Mouse (Mus musculus) heart, embryonic 10.5 days (tissue): ENCODE measurements around the gene Fam129c. TPM values are rescaled to one million over a fixed set of nuclear protein-coding genes. Genes with fewer than 3 reads are reported as not detected.
A peak's percentile ranks its signal among the peaks of the same experiment; 100 is the strongest.

Experiments
- DNase-seq: peaks from one replicate; pipeline ENCODE4 v3.0.0-alpha.2; 2017; ENCODE audit warnings: low spot score
- H3K27ac ChIP-seq: fragments of 300-500 bp; sonication (generic); 2 replicates; pipeline ENCODE4 v1.5.1; 2016; ENCODE audit warnings: mild to moderate bottlenecking
- H3K27me3 ChIP-seq: fragments of 300-500 bp; sonication (generic); 2 replicates; pipeline ENCODE4 v1.6.1; 2016; ENCODE audit warnings: mild to moderate bottlenecking; ENCODE audit not compliant: poor library complexity, insufficient read depth, severe bottlenecking
- H3K36me3 ChIP-seq: fragments of 300-500 bp; sonication (generic); 2 replicates; pipeline ENCODE4 v1.6.1; 2016; ENCODE audit warnings: mild to moderate bottlenecking, moderate library complexity
- H3K4me1 ChIP-seq: fragments of 300-500 bp; sonication (generic); 2 replicates; pipeline ENCODE4 v1.6.1; 2016; ENCODE audit warnings: mild to moderate bottlenecking
- H3K4me3 ChIP-seq: fragments of 300-500 bp; sonication (generic); 2 replicates; pipeline ENCODE4 v1.5.1; 2016; ENCODE audit warnings: mild to moderate bottlenecking, moderate library complexity
- H3K9me3 ChIP-seq: fragments of 300-500 bp; sonication (generic); 2 replicates; pipeline ENCODE4 v1.6.1; 2016; ENCODE audit warnings: mild to moderate bottlenecking, moderate library complexity
- WGBS: fragments of 180-500 bp; shearing (Covaris S2); methylation state at CpG from one replicate; pipeline ENCODE4 v1.1.7; 2016; 5-methylcytosine and 5-hydroxymethylcytosine counted together
- polyA plus RNA-seq: library from polyadenylated mRNA; unstranded; fragments of >200 nt; fragmentation: Nextera tagmentation; extraction: Ambion mirVana; gene quantifications from 2 replicates; pipeline ENCODE4 v1.2.1, GENCODE M21; 2016

Fam129c gene
- polyA plus RNA-seq, 1 experiment from 2014 or later = 3.6 TPM

DNA sequence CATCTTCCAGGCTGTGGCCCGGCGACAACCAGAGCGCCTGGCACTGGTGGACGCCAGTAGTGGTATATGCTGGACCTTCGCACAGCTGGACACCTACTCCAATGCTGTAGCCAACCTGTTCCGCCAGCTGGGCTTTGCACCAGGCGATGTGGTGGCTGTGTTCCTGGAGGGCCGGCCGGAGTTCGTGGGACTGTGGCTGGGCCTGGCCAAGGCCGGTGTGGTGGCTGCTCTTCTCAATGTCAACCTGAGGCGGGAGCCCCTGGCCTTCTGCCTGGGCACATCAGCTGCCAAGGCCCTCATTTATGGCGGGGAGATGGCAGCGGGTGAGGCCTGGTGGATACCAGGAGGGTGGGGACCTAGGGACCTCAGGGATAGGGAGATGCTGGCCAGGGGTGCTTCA, 18.0 kb upstream of the Fam129c start:
- Histone ChIP-seq H3K4me1 (0 out of 2 replicates have a peak, but pooled peaks cover 2% of the 10 kb centered on the region), H3K4me3 (no peak overlapping the region), H3K27ac (no peak overlapping the region), H3K9me3 (no peaks in the 10 kb centered on the region), H3K27me3 (peaks cover 42% of the 10 kb centered on the region), H3K36me3 (peaks cover 20% of the 10 kb centered on the region; the same call in 1 of the 2 replicates)
- WGBS = 82% methylated on average over 14 of the region's 14 CpGs
- DNase-seq = no peak

DNA sequence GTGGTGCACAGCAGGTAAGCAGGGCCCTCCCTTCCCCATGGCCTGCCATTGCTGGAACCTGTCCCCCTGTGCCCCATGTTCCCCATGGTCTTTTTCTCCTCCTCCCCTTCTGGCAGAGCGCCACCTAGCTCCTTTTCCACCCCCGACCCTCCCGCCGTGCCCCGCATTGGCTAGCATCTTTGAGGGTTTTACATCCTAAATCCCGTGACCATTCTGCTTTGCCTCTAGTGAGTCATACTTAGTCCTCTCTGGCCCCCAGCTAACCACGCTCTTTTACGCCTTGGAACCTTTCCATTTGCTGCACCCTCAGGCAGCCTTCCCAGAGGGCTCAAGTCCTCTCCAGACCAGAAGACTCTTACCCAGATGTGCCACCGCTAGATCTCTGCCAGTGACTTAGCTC, 17.2 kb upstream of the Fam129c start:
- no peak for DNase-seq
- Histone ChIP-seq H3K4me3 (no peak overlapping the region), H3K27me3 (peaks cover 46% of the 10 kb centered on the region), H3K27ac (no peak overlapping the region), H3K9me3 (no peaks in the 10 kb centered on the region), H3K4me1 (no peaks in the 10 kb centered on the region), H3K36me3 (peaks cover 25% of the 10 kb centered on the region; the same call in 1 of the 2 replicates)
- 42% methylated on average over 9 of the region's 9 CpGs for WGBS

GRCm38 (mm10) chr8:71586891-71587290, 10.6 kb upstream of the Fam129c start:
- no peak overlapping the region for H3K27ac ChIP-seq
- H3K36me3 ChIP-seq = peaks cover 17% of the 10 kb centered on the region; the same call in 1 of the 2 replicates
- H3K9me3 ChIP-seq = no peaks in the 10 kb centered on the region
- no peak overlapping the region for H3K4me3 ChIP-seq
- 70% methylated on average over 2 of the region's 2 CpGs for WGBS
- H3K4me1 ChIP-seq = peaks cover 7% of the 10 kb centered on the region
- peaks cover 14% of the 10 kb centered on the region for H3K27me3 ChIP-seq
- DNase-seq = no peak

- Histone ChIP-seq H3K36me3 (peaks cover 20% of the 10 kb centered on the region; the same call in 1 of the 2 replicates), H3K27ac (no peak overlapping the region), H3K4me3 (no peak overlapping the region), H3K27me3 (peaks cover 11% of the 10 kb centered on the region), H3K4me1 (peaks cover 23% of the 10 kb centered on the region), H3K9me3 (no peaks in the 10 kb centered on the region)
- WGBS = 86% methylated on average over 3 of the region's 3 CpGs
- DNase-seq = no peak
Measured at GRCm38 (mm10) chr8:71588762-71589161, 8.7 kb upstream of the Fam129c start.

GRCm38 (mm10) chr8:71591017-71591416, 6.4 kb upstream of the Fam129c start:
- H3K4me3 ChIP-seq = peak overlapping the region; percentile 87
- peaks cover 14% of the 10 kb centered on the region; the same call in 1 of the 2 replicates for H3K36me3 ChIP-seq
- peak overlapping the region; percentile 96 for H3K27ac ChIP-seq
- H3K9me3 ChIP-seq = no peaks in the 10 kb centered on the region
- no peaks in the 10 kb centered on the region for H3K27me3 ChIP-seq
- H3K4me1 ChIP-seq = peaks cover 31% of the 10 kb centered on the region
- no peak for DNase-seq
- WGBS = 26% methylated on average over 5 of the region's 5 CpGs

DNA sequence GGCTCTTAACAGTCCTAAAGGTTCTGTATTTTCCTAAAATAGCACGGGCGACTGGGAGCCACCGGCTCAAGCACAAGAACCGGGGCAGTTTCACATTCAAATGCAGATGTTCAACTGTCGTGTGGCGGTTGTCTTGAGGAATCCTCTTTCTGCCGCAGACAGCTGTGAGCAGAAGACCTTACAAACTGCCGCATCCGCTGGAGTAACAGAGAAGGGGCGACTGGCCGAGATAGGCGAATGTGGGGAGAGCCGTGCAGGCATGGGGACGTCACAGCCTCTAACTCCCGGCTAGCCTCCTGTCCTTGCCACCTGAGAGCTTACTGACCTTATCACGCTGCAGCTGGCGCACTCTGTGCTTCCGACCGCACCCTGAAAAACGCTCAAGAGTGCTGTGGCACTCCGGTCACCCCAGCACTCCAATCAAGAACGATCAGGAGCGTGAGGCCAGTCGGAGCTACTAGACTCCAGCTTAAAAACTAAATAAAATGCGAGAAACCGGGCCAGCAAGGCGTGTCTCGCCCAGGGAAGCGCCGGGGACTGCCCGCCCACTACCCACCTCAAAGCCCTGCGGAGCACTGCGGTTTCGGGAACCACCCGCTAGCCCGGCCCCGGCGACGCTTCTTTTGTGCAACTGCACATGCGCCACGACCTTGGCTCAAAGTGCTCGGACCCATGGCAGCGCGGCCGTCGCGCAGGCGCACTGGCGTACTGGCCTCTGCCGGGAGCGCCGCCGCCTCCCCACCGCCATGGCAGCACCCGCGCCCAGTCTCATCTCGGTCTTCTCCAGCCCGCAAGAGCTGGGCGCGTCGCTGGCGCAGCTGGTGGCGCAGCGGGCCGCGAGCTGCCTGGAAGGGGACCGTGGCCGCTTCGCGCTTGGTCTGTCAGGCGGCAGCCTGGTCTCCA, 5.7 kb upstream of the Fam129c start, which contains the start of gene Pgls:
Gene Pgls, plus strand, starts transcription at position 706 of the 903 bp plus-strand sequence.
- H3K4me3 ChIP-seq = peak within 1 kb of the TSS; percentile 87
- H3K9me3 ChIP-seq = no peaks in the 10 kb centered on the region
- peaks cover 35% of the 10 kb centered on the region for H3K4me1 ChIP-seq
- peaks cover 12% of the 10 kb centered on the region; the same call in 1 of the 2 replicates for H3K36me3 ChIP-seq
- WGBS = 1% methylated on average over 71 of the region's 71 CpGs
- H3K27ac ChIP-seq = peak within 1 kb of the TSS; percentile 96
- peak; percentile 97 for DNase-seq
- no peaks in the 10 kb centered on the region for H3K27me3 ChIP-seq

GRCm38 (mm10) chr8:71592374-71593170, 4.9 kb upstream of the Fam129c start:
- Histone ChIP-seq H3K4me1 (peaks cover 35% of the 10 kb centered on the region), H3K27ac (peak overlapping the region; percentile 96), H3K27me3 (no peaks in the 10 kb centered on the region), H3K4me3 (peak overlapping the region; percentile 87), H3K9me3 (no peaks in the 10 kb centered on the region), H3K36me3 (peaks cover 12% of the 10 kb centered on the region; the same call in 1 of the 2 replicates)
- WGBS = 6% methylated on average over 60 of the region's 60 CpGs
- DNase-seq = peak; percentile 85

GRCm38 (mm10) chr8:71593556-71594323, 3.7 kb upstream of the Fam129c start:
- peaks cover 35% of the 10 kb centered on the region for H3K4me1 ChIP-seq
- no peaks in the 10 kb centered on the region for H3K9me3 ChIP-seq
- H3K4me3 ChIP-seq = no peak overlapping the region
- peaks cover 9% of the 10 kb centered on the region for H3K27me3 ChIP-seq
- DNase-seq = peak; percentile 74
- 91% methylated on average over 8 of the region's 8 CpGs for WGBS
- H3K27ac ChIP-seq = no peak overlapping the region
- peaks cover 12% of the 10 kb centered on the region; the same call in 1 of the 2 replicates for H3K36me3 ChIP-seq

GRCm38 (mm10) chr8:71594324-71594722, 3.1 kb upstream of the Fam129c start:
- H3K27ac ChIP-seq = no peak overlapping the region
- WGBS = 96% methylated on average over 4 of the region's 4 CpGs
- H3K4me1 ChIP-seq = peaks cover 35% of the 10 kb centered on the region
- peaks cover 14% of the 10 kb centered on the region for H3K27me3 ChIP-seq
- H3K4me3 ChIP-seq = no peak overlapping the region
- H3K36me3 ChIP-seq = peaks cover 17% of the 10 kb centered on the region; the same call in 1 of the 2 replicates
- DNase-seq = no peak
- H3K9me3 ChIP-seq = no peaks in the 10 kb centered on the region

DNA sequence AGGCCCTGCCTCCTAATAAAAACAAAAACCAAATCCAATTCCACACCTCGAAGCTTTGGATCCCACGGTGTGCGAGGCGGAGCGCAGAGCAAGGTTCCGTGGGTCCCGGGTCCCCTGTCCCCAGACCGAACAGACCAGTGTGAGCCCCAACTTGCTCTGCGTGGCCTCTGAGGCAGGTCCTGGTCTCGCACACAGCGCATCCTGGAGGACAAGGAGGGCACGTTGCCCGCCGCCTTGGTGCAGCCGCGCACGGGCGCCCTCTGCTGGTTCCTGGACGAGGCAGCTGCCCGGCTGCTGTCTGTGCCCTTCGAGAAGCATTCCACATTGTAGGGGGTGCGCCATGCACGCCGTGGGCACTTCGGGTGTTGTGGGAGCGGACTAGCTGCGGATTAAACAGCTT, 1.6 kb upstream of the Fam129c start:
- Histone ChIP-seq H3K9me3 (no peaks in the 10 kb centered on the region), H3K36me3 (peaks cover 25% of the 10 kb centered on the region; the same call in 1 of the 2 replicates), H3K4me3 (peak overlapping the region; percentile 25), H3K27ac (no peak overlapping the region), H3K27me3 (peaks cover 30% of the 10 kb centered on the region), H3K4me1 (peaks cover 32% of the 10 kb centered on the region)
- 10% methylated on average over 27 of the region's 27 CpGs for WGBS
- peak; percentile 92 for DNase-seq

GRCm38 (mm10) chr8:71596384-71596783, 1.1 kb upstream of the Fam129c start:
- DNase-seq = peak; percentile 75
- Histone ChIP-seq H3K27me3 (peaks cover 35% of the 10 kb centered on the region), H3K4me1 (peaks cover 28% of the 10 kb centered on the region), H3K27ac (no peak overlapping the region), H3K36me3 (peaks cover 25% of the 10 kb centered on the region; the same call in 1 of the 2 replicates), H3K9me3 (no peaks in the 10 kb centered on the region), H3K4me3 (no peak overlapping the region)
- WGBS = 55% methylated on average over 6 of the region's 6 CpGs

- Histone ChIP-seq H3K4me3 (no peak overlapping the region), H3K9me3 (no peaks in the 10 kb centered on the region), H3K27me3 (peaks cover 39% of the 10 kb centered on the region), H3K36me3 (peaks cover 25% of the 10 kb centered on the region; the same call in 1 of the 2 replicates), H3K27ac (no peak overlapping the region), H3K4me1 (peaks cover 28% of the 10 kb centered on the region)
- DNase-seq = no peak
- 77% methylated on average over 4 of the region's 4 CpGs for WGBS
Measured at GRCm38 (mm10) chr8:71596798-71597197, 650 bp upstream of the Fam129c start.
